Mouse (Mus musculus) heart, postnatal 0 days (tissue): Measurements from ENCODE around the gene Bmpr1b. TPM values are rescaled to one million over a fixed set of nuclear protein-coding genes. Genes with fewer than 3 reads are reported as not detected.

Experiments
- ATAC-seq: fragments of 200-750 bp; cut with Nextera tagmentation; 2 replicates; pipeline ENCODE4 v1.8.0; 2017; ENCODE audit warnings: low read depth, moderate number of reproducible peaks, moderate library complexity; ENCODE audit not compliant: insufficient read depth
- DNase-seq: peaks from one replicate; pipeline ENCODE4 v3.0.0-alpha.2; 2016; ENCODE audit warnings: low spot score
- H3K27ac ChIP-seq: fragments of 300-500 bp; sonication (generic); 2 replicates; pipeline ENCODE4 v1.5.1; 2014; ENCODE audit warnings: low read depth, mild to moderate bottlenecking
- H3K27me3 ChIP-seq: fragments of 300-500 bp; sonication (generic); 2 replicates; pipeline ENCODE4 v1.6.1; 2014; ENCODE audit warnings: low read length, mixed read lengths; ENCODE audit not compliant: control insufficient read depth, insufficient read depth
- H3K36me3 ChIP-seq: fragments of 300-500 bp; sonication (generic); replicated peaks from 2 replicates; pipeline ENCODE4 v1.6.1; 2014; ENCODE audit warnings: low read length, mixed read lengths; ENCODE audit not compliant: control insufficient read depth, insufficient read depth
- H3K4me1 ChIP-seq: fragments of 300-500 bp; sonication (generic); 2 replicates; pipeline ENCODE4 v1.6.1; 2014; ENCODE audit warnings: antibody characterized with exemption; ENCODE audit not compliant: control insufficient read depth, insufficient read depth
- H3K4me2 ChIP-seq: fragments of 300-500 bp; sonication (generic); 2 replicates; pipeline ENCODE4 v1.6.1; 2014; ENCODE audit warnings: low read depth, mild to moderate bottlenecking, low read length, moderate library complexity
- H3K4me3 ChIP-seq: fragments of 300-500 bp; sonication (generic); 2 replicates; pipeline ENCODE4 v1.5.1; 2014; ENCODE audit warnings: low read depth, low read length
- H3K9ac ChIP-seq: fragments of 300-500 bp; sonication (generic); replicated peaks from 2 replicates; pipeline ENCODE4 v1.6.1; 2014; ENCODE audit warnings: low read depth, low read length, mixed read lengths
- H3K9me3 ChIP-seq: fragments of 300-500 bp; sonication (generic); replicated peaks from 2 replicates; pipeline ENCODE4 v1.6.1; 2016; ENCODE audit warnings: low read length; ENCODE audit not compliant: control insufficient read depth
- CTCF ChIP-seq: IDR thresholded peaks from 2 replicates; pipeline ENCODE4 v1.5.1; 2016; ENCODE audit warnings: antibody characterized with exemption, control low read depth, low read depth
- EP300 ChIP-seq: IDR thresholded peaks from 2 replicates; pipeline ENCODE4 v1.6.1; 2016; ENCODE audit warnings: antibody characterized with exemption, low read depth
- WGBS: fragments of 180-500 bp; shearing (Covaris S2); extraction: QIAGEN DNeasy Blood & Tissue Kit; methylation state at CpG from one replicate; pipeline ENCODE4 v1.1.7; 2014; 5-methylcytosine and 5-hydroxymethylcytosine counted together
- polyA plus RNA-seq: library from polyadenylated mRNA; unstranded; fragments of >200 nt; fragmentation: Nextera tagmentation; extraction: Ambion mirVana; gene quantifications from 2 replicates; pipeline ENCODE4 v1.2.1, GENCODE M21; 2015
- total RNA-seq: library from RNA; depleted of rRNA; stranded (reverse); fragments of >200 nt; gene quantifications from 2 replicates; pipeline ENCODE4 v1.2.3, GENCODE M21; 2014; ENCODE audit warnings: low replicate concordance

Gene Bmpr1b
- total and polyA plus RNA-seq, 2 experiments from 2014 or later: 0.11 to 0.95 TPM

- Histone ChIP-seq H3K4me2 (no peak overlapping the region), H3K27ac (no peak overlapping the region), H3K36me3 (no peaks in the 10 kb centered on the region), H3K9ac (no peak overlapping the region), H3K4me1 (no peaks in the 10 kb centered on the region), H3K27me3 (no peaks in the 10 kb centered on the region), H3K4me3 (no peak overlapping the region), H3K9me3 (no peaks in the 10 kb centered on the region)
- 49% methylated on average over 4 of the region's 4 CpGs for WGBS
- ATAC-seq (no peak), DNase-seq (peak; percentile 11)
- TF ChIP-seq CTCF (peak; percentile 54), EP300 (no peak)
Observed at GRCm38 (mm10) chr3:141887476-141888274, 281.6 kb downstream of the Bmpr1b start.

GRCm38 (mm10) chr3:141884190-141884589 is 285.0 kb downstream of the Bmpr1b start:
- Histone ChIP-seq H3K36me3 (no peaks in the 10 kb centered on the region), H3K27ac (no peak overlapping the region), H3K4me1 (no peaks in the 10 kb centered on the region), H3K27me3 (no peaks in the 10 kb centered on the region), H3K4me2 (no peak overlapping the region), H3K9ac (no peak overlapping the region), H3K4me3 (no peak overlapping the region), H3K9me3 (no peaks in the 10 kb centered on the region)
- DNase-seq (no peak), ATAC-seq (no peak)
- WGBS: 93% methylated on average over 5 of the region's 5 CpGs
- TF ChIP-seq CTCF: no peak
- TF ChIP-seq EP300: no peak

- Histone ChIP-seq H3K9me3 (no peaks in the 10 kb centered on the region), H3K36me3 (no peaks in the 10 kb centered on the region), H3K4me2 (no peak overlapping the region), H3K4me3 (no peak overlapping the region), H3K4me1 (no peaks in the 10 kb centered on the region), H3K27ac (no peak overlapping the region), H3K9ac (no peak overlapping the region), H3K27me3 (no peaks in the 10 kb centered on the region)
- DNase-seq: no peak
- WGBS: 50% methylated on average over 2 of the region's 2 CpGs
- ATAC-seq: no peak
- TF ChIP-seq EP300 (no peak), CTCF (no peak)
Observed at GRCm38 (mm10) chr3:141882496-141882895, 286.7 kb downstream of the Bmpr1b start.

GRCm38 (mm10) chr3:141872337-141873042 is 296.7 kb downstream of the Bmpr1b start:
- Histone ChIP-seq H3K36me3 (no peaks in the 10 kb centered on the region), H3K27me3 (no peaks in the 10 kb centered on the region), H3K9ac (no peak overlapping the region), H3K4me2 (no peak overlapping the region), H3K27ac (no peak overlapping the region), H3K4me3 (no peak overlapping the region), H3K9me3 (no peaks in the 10 kb centered on the region), H3K4me1 (no peaks in the 10 kb centered on the region)
- no peak for DNase-seq
- WGBS: 80% methylated on average over 10 of the region's 10 CpGs
- ATAC-seq: no peak
- TF ChIP-seq CTCF (no peak), EP300 (no peak)

- H3K27ac ChIP-seq: no peak overlapping the region
- H3K4me1 ChIP-seq: no peaks in the 10 kb centered on the region
- DNase-seq: no peak
- 62% methylated on average over 3 of the region's 3 CpGs for whole genome bisulfite sequencing
- no peaks in the 10 kb centered on the region for H3K9me3 ChIP-seq
- H3K4me2 ChIP-seq: no peak overlapping the region
- no peak overlapping the region for H3K9ac ChIP-seq
- TF ChIP-seq CTCF: no peak
- no peak for TF ChIP-seq EP300
- no peak overlapping the region for H3K4me3 ChIP-seq
- no peaks in the 10 kb centered on the region for H3K36me3 ChIP-seq
- no peak for ATAC-seq
- H3K27me3 ChIP-seq: no peaks in the 10 kb centered on the region
Observed at GRCm38 (mm10) chr3:141871805-141872204, 297.4 kb downstream of the Bmpr1b start.
